Mouse (Mus musculus) CH12.LX (cell line): Measurements from ENCODE around the gene Arsb.

Experiments
- EP300 ChIP-seq: IDR thresholded peaks from 2 replicates; pipeline ENCODE4 v1.6.1; 2011; ENCODE audit warnings: low read length, improper control_type of control experiment
- POLR2A ChIP-seq: IDR thresholded peaks from 2 replicates; pipeline ENCODE4 v1.6.1; 2011; ENCODE audit warnings: low read depth, mild to moderate bottlenecking, improper control_type of control experiment, low read length
- RAD21 ChIP-seq: IDR thresholded peaks from 2 replicates; pipeline ENCODE4 v1.6.1; 2011; ENCODE audit warnings: low read depth, mild to moderate bottlenecking, low read length, improper control_type of control experiment, moderate library complexity
- SIN3A ChIP-seq: IDR thresholded peaks from 2 replicates; pipeline ENCODE4 v1.6.1; 2012; ENCODE audit warnings: low read length, improper control_type of control experiment, inconsistent platforms

- TF ChIP-seq POLR2A, result no peak
- TF ChIP-seq RAD21, result no peak
- TF ChIP-seq EP300, result no peak
- TF ChIP-seq SIN3A, result no peak
Observed at GRCm38 (mm10) chr13:93907971-93908370, 136.5 kb downstream of the Arsb start.
